Mouse (Mus musculus): Measurements from ENCODE around the gene Fam136a. TPM values are rescaled to one million over a fixed set of nuclear protein-coding genes. Genes with fewer than 3 reads are reported as not detected.
A peak's percentile ranks its signal among the peaks of the same experiment; 100 is the strongest.
"Not testable (repeated sequence)": the region's sequence is repeated elsewhere in the genome, so short reads cannot be mapped to it uniquely, and the experiment has no call there.

Gene Fam136a
- total RNA-seq, 2 experiments from 2014 or later: 11.3 to 12.6 TPM

GRCm38 (mm10) chr6:86366125-86366852 lies 843 bp downstream of the Fam136a start:
- DNase-seq (ENCODE audit: low spot score): peak; percentile 7

- DNase-seq (ENCODE audit: low spot score): no peak
Observed at GRCm38 (mm10) chr6:86366853-86367249, 1.4 kb downstream of the Fam136a start.

DNA sequence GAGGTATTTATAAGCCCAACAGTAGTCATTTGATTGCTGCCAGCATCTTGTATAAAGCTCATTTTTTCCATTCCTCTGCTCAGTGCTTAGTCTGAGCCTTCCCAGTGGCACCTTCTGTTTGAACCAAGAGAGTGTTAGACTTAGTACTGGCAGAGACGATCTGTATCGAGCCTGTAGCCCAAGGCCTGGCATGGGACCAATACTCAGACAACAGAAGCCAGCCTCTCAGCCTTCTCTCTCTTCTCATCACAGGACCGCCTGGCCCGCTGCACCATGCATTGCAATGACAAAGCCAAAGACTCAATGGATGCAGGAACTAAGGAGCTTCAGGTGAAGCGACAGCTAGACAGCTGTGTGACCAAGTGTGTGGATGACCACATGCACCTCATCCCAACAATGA lies 3.0 kb downstream of the Fam136a start:
- no peak for DNase-seq (ENCODE audit: low spot score)

DNA sequence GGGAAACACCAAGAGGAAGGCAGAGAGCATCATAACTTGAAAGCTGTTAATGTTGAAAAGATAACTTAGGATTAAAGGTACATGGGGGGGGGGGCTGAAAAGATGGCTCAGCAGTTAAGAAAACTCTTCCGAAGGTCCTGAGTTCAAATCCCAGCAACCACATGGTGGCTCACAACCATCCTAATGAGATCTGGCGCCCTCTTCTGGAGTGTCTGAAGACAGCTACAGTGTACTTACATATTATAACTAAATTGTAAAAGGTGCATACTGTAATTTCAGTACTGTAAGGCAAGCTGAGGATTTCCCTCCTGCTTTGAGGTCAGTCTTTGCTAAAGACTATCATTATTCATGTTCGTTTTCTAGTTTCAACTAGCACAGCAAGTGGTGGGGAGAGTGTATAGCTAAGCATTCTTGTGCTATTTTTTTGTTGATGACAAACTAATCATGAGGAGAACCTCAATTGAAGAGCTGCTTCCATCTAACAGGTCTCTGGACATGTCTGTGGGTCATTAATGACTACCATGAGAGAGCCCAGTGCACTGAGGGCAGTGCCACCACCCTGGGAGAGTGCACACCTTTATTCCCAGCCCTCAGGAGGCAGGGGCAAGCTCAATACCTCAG lies 4.8 kb downstream of the Fam136a start:
- DNase-seq (ENCODE audit: low spot score): no peak

DNA sequence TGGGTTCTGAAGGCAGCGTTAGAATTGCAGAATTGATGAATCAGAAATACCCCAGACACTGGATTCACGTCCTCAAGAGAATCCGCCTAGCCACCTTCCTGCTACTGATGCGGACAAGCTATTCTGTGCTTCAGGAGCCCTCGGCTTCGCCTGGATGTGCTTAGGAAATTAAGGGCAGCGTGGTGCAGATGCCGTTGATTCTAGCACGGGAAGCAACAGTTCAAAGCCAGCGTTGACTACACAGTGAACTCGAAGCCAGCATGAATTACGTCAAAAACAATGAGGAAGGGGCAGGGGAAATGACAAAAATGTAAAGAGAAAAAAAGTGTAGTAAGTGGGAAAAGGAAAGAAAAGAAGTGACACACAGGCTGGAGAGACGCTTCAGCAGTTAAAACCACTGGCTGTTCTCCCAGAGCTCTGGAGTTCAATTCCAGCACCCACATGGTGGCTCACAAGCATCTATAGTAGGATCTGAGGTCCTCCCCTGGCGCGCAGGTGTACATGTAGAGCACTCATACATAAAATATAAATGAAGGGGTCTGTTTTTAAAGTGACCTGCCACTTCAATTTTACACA lies 5.4 kb downstream of the Fam136a start, which contains the start of gene Snrpg:
TSS of gene Snrpg (plus strand) at position 541 of the 576 bp plus-strand sequence.
- DNase-seq (ENCODE audit: low spot score): no peak

DNA sequence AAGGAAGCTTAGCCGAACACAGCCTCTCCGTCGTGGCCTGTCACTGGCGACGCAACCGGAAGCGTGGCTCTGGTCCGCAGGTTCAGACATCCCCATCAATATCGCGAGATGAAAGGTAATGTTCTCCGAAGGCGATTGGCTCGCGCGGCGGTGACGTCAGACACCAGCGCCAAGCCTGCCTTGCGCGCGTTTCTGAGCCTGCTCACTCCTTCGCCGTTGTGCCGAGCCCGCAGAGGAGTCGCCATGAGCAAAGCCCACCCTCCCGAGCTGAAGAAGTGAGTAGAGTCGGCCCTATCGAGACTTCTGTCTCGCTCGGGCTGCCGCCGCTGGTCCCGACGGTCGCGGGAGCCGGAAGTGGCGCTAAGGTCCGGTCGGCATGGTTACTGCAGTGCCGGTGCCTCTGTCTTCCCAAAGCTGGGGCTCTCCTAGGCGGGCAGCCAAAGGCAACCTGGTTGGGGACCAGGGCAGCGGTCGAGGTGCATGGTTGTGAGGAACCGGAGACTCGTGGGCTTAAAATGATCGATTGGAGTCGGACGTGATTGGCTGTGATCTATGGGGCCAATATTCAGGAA lies 6.0 kb downstream of the Fam136a start:
- peak; percentile 96 for DNase-seq (ENCODE audit: low spot score)

GRCm38 (mm10) chr6:86371950-86372516 lies 6.6 kb downstream of the Fam136a start:
- no peak for DNase-seq (ENCODE audit: low spot score)

GRCm38 (mm10) chr6:86373556-86373955 lies 8.1 kb downstream of the Fam136a start:
- no peak for DNase-seq (ENCODE audit: low spot score)

GRCm38 (mm10) chr6:86378341-86378740 lies 12.9 kb downstream of the Fam136a start:
- no peak for DNase-seq (ENCODE audit: low spot score)

- DNase-seq (ENCODE audit: low spot score): not testable (repeated sequence)
Observed at GRCm38 (mm10) chr6:86380112-86380511, 14.7 kb downstream of the Fam136a start.

GRCm38 (mm10) chr6:86382551-86382950 lies 17.1 kb downstream of the Fam136a start:
- no peak for DNase-seq (ENCODE audit: low spot score)

GRCm38 (mm10) chr6:86383370-86383769 lies 17.9 kb downstream of the Fam136a start:
- no peak for DNase-seq (ENCODE audit: low spot score)

- DNase-seq (ENCODE audit: low spot score): no peak
Observed at GRCm38 (mm10) chr6:86384692-86385091, 19.2 kb downstream of the Fam136a start.

GRCm38 (mm10) chr6:86385362-86386104 lies 20.1 kb downstream of the Fam136a start:
- DNase-seq (ENCODE audit: low spot score): no peak

DNA sequence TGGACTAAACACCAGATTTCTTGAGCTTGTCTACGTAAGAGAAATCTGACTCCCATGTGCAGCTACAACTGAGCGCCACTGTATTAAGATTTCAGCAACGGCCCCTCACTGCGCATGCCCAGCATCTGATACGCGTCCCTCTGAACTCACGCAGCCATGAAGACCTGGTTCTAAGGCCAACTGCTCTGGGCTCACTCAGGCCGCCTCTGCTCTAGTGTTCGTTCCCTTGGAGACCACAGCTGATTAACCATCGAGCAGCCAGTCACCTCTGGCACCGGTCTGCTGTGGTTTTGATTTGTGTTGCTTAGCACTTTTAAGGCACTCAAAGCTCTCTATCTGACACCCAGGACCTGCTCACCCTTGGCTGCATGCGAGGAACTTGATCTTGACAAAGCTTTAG lies 21.9 kb downstream of the Fam136a start:
- no peak for DNase-seq (ENCODE audit: low spot score)

- DNase-seq (ENCODE audit: low spot score): no peak
Observed at GRCm38 (mm10) chr6:86388461-86388860, 23.0 kb downstream of the Fam136a start.

DNA sequence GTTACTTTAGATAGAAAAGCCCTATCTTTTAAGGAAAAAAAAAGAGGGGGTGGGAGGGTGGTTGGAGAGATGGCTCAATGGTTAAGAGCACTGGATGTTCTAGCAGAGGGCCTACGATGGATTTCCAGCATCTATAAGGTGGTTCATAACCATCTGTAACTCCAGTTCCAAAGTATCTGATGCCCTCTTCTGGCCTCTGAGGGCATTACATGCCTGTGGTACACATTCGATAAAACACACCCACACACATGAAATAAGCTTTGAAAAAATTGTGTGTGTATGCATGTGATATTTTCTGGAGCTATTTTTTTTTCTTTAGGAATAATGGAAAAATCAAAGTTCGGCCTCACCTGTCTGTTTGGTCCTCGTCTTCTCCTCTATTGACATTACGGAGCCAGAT lies 25.9 kb downstream of the Fam136a start:
- DNase-seq (ENCODE audit: low spot score): no peak

DNA sequence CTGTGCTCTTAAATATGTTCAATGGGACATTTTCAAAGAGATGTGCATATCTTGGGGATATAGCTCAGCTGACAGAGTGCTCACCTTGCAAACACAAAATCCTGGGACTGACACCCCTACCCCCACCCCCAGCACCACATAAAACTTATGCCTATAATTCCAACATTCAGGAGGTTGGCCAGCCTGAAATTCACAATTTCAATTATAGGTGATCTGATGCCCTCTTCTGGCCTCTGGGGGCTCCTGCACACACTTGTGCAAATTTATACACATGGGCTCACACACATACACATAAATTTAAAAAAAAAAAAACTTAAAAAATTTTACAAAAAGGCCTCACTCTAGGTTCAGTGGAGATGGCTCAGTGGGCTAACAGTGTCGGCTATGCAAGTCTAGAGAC lies 27.7 kb downstream of the Fam136a start:
- no peak for DNase-seq (ENCODE audit: low spot score)

DNA sequence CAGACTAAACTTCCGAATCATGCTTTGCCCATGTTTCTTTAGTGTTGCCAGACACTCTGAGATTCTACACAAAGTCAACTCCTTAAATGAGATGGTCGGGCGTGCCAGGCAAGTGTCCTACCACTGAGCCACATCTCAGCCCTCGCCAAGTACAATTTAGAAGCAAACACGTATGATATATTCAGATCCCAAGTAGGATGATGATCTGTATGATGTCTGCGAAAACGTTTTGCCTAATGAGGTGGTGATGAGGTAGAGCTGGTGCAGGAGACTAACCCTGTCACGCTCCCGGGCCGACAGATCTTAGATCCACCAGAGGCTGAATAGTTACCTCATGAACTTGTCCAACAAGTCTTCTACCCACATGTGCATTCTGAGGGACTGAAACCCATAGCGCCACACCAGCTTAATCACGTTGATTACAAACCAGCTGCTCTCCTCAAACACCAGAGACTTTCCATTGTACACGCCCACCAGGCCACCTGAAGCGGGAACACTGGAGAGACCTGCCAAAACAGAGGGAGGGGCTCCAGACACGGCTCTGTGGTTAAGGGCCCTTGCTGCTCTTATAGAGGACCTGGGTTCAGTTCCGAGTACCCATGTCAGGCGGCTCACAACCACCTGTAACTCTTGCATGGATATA lies 28.8 kb downstream of the Fam136a start:
- no peak for DNase-seq (ENCODE audit: low spot score)

DNA sequence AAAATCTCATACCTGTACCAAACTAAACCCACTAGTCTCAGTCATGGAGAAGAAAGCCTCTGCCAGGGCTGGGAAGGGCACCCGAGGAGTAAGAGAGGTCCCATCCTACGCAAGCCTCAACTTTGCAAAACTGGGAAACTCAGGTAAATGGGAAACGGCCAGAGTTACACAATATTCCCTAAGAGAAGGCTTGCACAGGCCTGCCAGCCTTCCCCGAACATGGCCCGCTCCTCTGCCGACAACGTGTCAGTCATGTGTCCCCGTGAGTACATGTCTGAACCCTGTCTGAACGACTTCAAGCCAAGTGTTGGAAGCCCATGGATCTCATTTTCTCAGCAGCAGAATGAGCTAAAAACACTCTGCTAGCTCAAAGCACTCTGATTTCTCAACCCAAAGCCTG lies 29.6 kb downstream of the Fam136a start:
- DNase-seq (ENCODE audit: low spot score): no peak

DNA sequence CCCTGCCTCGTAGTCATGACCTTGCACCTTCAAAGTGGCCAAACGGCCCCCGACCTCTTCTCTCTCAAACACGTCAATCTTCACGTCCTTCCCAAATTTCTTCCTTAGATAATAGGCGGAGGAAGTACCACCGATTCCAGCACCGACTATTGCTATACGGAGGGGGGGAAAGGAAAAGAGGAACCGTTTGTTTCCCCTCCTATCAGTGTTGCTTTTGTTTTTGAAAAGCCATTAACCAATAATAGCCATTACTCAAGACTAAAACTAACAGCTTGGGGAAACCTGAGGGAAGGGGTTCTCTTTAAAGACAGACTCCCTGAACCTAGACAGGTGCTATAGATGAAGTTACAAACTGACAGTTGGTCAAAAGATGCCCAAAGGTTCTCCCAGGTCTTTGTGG lies 30.5 kb downstream of the Fam136a start:
- no peak for DNase-seq (ENCODE audit: low spot score)

Data from gastrocnemius, adult 18-20 months (tissue).